Mouse (Mus musculus): ENCODE measurements around the gene Amotl2. TPM values are rescaled to one million over a fixed set of nuclear protein-coding genes. Genes with fewer than 3 reads are reported as not detected.

Amotl2 gene
- polyA plus RNA-seq, 1 experiment: 40.5 TPM

- Histone ChIP-seq H3K4me1 (ENCODE audit: control insufficient read depth, insufficient read depth, low read length) (peaks cover 60% of the 10 kb centered on the region), H3K36me3 (ENCODE audit: control insufficient read depth, insufficient read depth, low read length) (peaks cover 23% of the 10 kb centered on the region), H3K27me3 (replicated peaks; ENCODE audit: control insufficient read depth, insufficient read depth, low read length) (no peaks in the 10 kb centered on the region), H3K27ac (ENCODE audit: insufficient read depth, low read depth, low read length) (peak overlapping the region; percentile 79), H3K4me3 (ENCODE audit: insufficient read depth, low read depth, low read length) (no peak overlapping the region)
- peak; percentile 69 for DNase-seq
- 34% methylated on average over 12 of the region's 12 CpGs for WGBS
- no peak for TF ChIP-seq POLR2A (IDR thresholded peaks at IDR 0.05; ENCODE audit: low read depth, low read length)
- peak; percentile 37; the same call in 1 of the 2 replicates for TF ChIP-seq CTCF (conservative IDR thresholded peaks at IDR 0.05; ENCODE audit: insufficient read depth, insufficient read length, low read depth, low read length)
Measured at GRCm38 (mm10) chr9:102723241-102723709, 6.8 kb downstream of the Amotl2 start.

- H3K27ac ChIP-seq (ENCODE audit: insufficient read depth, low read depth, low read length): peak overlapping the region; percentile 79
- H3K36me3 ChIP-seq (ENCODE audit: control insufficient read depth, insufficient read depth, low read length): peaks cover 27% of the 10 kb centered on the region
- H3K4me3 ChIP-seq (ENCODE audit: insufficient read depth, low read depth, low read length): no peak overlapping the region
- 5% methylated on average over 4 of the region's 4 CpGs for WGBS
- no peaks in the 10 kb centered on the region for H3K27me3 ChIP-seq (replicated peaks; ENCODE audit: control insufficient read depth, insufficient read depth, low read length)
- DNase-seq: peak; percentile 97
- H3K4me1 ChIP-seq (ENCODE audit: control insufficient read depth, insufficient read depth, low read length): peaks cover 64% of the 10 kb centered on the region
- no peak for TF ChIP-seq CTCF (conservative IDR thresholded peaks at IDR 0.05; ENCODE audit: insufficient read depth, insufficient read length, low read depth, low read length)
- TF ChIP-seq POLR2A (IDR thresholded peaks at IDR 0.05; ENCODE audit: low read depth, low read length): peak; percentile 43
Measured at GRCm38 (mm10) chr9:102723990-102724461, 7.6 kb downstream of the Amotl2 start.

- H3K4me1 ChIP-seq (ENCODE audit: control insufficient read depth, insufficient read depth, low read length): peaks cover 69% of the 10 kb centered on the region
- no peak overlapping the region for H3K4me3 ChIP-seq (ENCODE audit: insufficient read depth, low read depth, low read length)
- DNase-seq: peak; percentile 34
- H3K36me3 ChIP-seq (ENCODE audit: control insufficient read depth, insufficient read depth, low read length): peaks cover 34% of the 10 kb centered on the region
- no peaks in the 10 kb centered on the region for H3K27me3 ChIP-seq (replicated peaks; ENCODE audit: control insufficient read depth, insufficient read depth, low read length)
- H3K27ac ChIP-seq (ENCODE audit: insufficient read depth, low read depth, low read length): peak overlapping the region; percentile 89
- TF ChIP-seq CTCF (conservative IDR thresholded peaks at IDR 0.05; ENCODE audit: insufficient read depth, insufficient read length, low read depth, low read length): no peak
- WGBS: 56% methylated on average over 7 of the region's 7 CpGs
Measured at GRCm38 (mm10) chr9:102724942-102725341, 8.5 kb downstream of the Amotl2 start.

- Histone ChIP-seq H3K36me3 (ENCODE audit: control insufficient read depth, insufficient read depth, low read length) (peaks cover 32% of the 10 kb centered on the region), H3K4me1 (ENCODE audit: control insufficient read depth, insufficient read depth, low read length) (peaks cover 73% of the 10 kb centered on the region), H3K4me3 (ENCODE audit: insufficient read depth, low read depth, low read length) (no peak overlapping the region), H3K27ac (ENCODE audit: insufficient read depth, low read depth, low read length) (peak overlapping the region; percentile 93), H3K27me3 (replicated peaks; ENCODE audit: control insufficient read depth, insufficient read depth, low read length) (no peaks in the 10 kb centered on the region)
- no peak for TF ChIP-seq POLR2A (IDR thresholded peaks at IDR 0.05; ENCODE audit: low read depth, low read length)
- no peak for TF ChIP-seq CTCF (conservative IDR thresholded peaks at IDR 0.05; ENCODE audit: insufficient read depth, insufficient read length, low read depth, low read length)
- WGBS: 3% methylated on average over 22 of the region's 22 CpGs
- peak; percentile 98 for DNase-seq
Measured at GRCm38 (mm10) chr9:102725958-102726654, 9.6 kb downstream of the Amotl2 start.

GRCm38 (mm10) chr9:102726811-102727210 is 10.3 kb downstream of the Amotl2 start:
- H3K36me3 ChIP-seq (ENCODE audit: control insufficient read depth, insufficient read depth, low read length): peaks cover 32% of the 10 kb centered on the region
- no peak for TF ChIP-seq CTCF (conservative IDR thresholded peaks at IDR 0.05; ENCODE audit: insufficient read depth, insufficient read length, low read depth, low read length)
- no peak for TF ChIP-seq POLR2A (IDR thresholded peaks at IDR 0.05; ENCODE audit: low read depth, low read length)
- no peak overlapping the region for H3K4me3 ChIP-seq (ENCODE audit: insufficient read depth, low read depth, low read length)
- peaks cover 77% of the 10 kb centered on the region for H3K4me1 ChIP-seq (ENCODE audit: control insufficient read depth, insufficient read depth, low read length)
- DNase-seq: peak; percentile 33
- H3K27me3 ChIP-seq (replicated peaks; ENCODE audit: control insufficient read depth, insufficient read depth, low read length): no peaks in the 10 kb centered on the region
- 36% methylated on average over 3 of the region's 3 CpGs for WGBS
- peak overlapping the region; percentile 93 for H3K27ac ChIP-seq (ENCODE audit: insufficient read depth, low read depth, low read length)

- H3K4me3 ChIP-seq (ENCODE audit: insufficient read depth, low read depth, low read length): no peak overlapping the region
Measured at GRCm38 (mm10) chr9:102727662-102728468, 11.4 kb downstream of the Amotl2 start.

GRCm38 (mm10) chr9:102728469-102728747 is 11.9 kb downstream of the Amotl2 start:
- TF ChIP-seq POLR2A (IDR thresholded peaks at IDR 0.05; ENCODE audit: low read depth, low read length) (no peak), CTCF (conservative IDR thresholded peaks at IDR 0.05; ENCODE audit: insufficient read depth, insufficient read length, low read depth, low read length) (no peak)
- Histone ChIP-seq H3K27me3 (replicated peaks; ENCODE audit: control insufficient read depth, insufficient read depth, low read length) (no peaks in the 10 kb centered on the region), H3K36me3 (ENCODE audit: control insufficient read depth, insufficient read depth, low read length) (peaks cover 42% of the 10 kb centered on the region), H3K27ac (ENCODE audit: insufficient read depth, low read depth, low read length) (peak overlapping the region; percentile 93), H3K4me1 (ENCODE audit: control insufficient read depth, insufficient read depth, low read length) (peaks cover 68% of the 10 kb centered on the region), H3K4me3 (ENCODE audit: insufficient read depth, low read depth, low read length) (no peak overlapping the region)
- DNase-seq: no peak
- WGBS: 84% methylated on average over 9 of the region's 9 CpGs

More at GRCm38 (mm10) chr9:102727662-102728468, 11.4 kb downstream of the Amotl2 start:
- TF ChIP-seq CTCF (conservative IDR thresholded peaks at IDR 0.05; ENCODE audit: insufficient read depth, insufficient read length, low read depth, low read length): no peak
- TF ChIP-seq POLR2A (IDR thresholded peaks at IDR 0.05; ENCODE audit: low read depth, low read length): no peak
- Histone ChIP-seq H3K4me1 (ENCODE audit: control insufficient read depth, insufficient read depth, low read length) (peaks cover 71% of the 10 kb centered on the region), H3K27me3 (replicated peaks; ENCODE audit: control insufficient read depth, insufficient read depth, low read length) (no peaks in the 10 kb centered on the region), H3K36me3 (ENCODE audit: control insufficient read depth, insufficient read depth, low read length) (peaks cover 40% of the 10 kb centered on the region), H3K27ac (ENCODE audit: insufficient read depth, low read depth, low read length) (peak overlapping the region; percentile 93)
- peak; percentile 45 for DNase-seq
- 62% methylated on average over 25 of the region's 25 CpGs for WGBS

Measured in kidney, adult 2 months (tissue).